In genomic region chr12:82224848-82225247, GRCm38 (mm10) we compare ENCODE assay signal across 16 mouse cellular contexts.
"Had no signal": no experiment of that assay in that cellular context is flagged by ENCODE, and none has a peak within 500 bp of the region (broad histone marks: within the 10 kb centered on the region; RNA-seq: fewer than 3 reads in every experiment).

No protein-coding gene starts in this region.

- H3K4me1 ChIP-seq: stomach, embryonic 15.5 days had no signal

- H3K27me3 ChIP-seq: limb, embryonic 13.5 days; liver, embryonic 15.5 days; stomach, embryonic 15.5 days had no signal

- H3K36me3 ChIP-seq: limb, embryonic 10.5 days; limb, embryonic 13.5 days; liver, embryonic 15.5 days; stomach, embryonic 15.5 days had no signal

- H3K27ac ChIP-seq: kidney, postnatal 0 days; layer of hippocampus, adult 2 months; limb, embryonic 10.5 days; limb, embryonic 13.5 days; stomach, embryonic 15.5 days had no signal

- ATAC-seq: intestine, postnatal 0 days had no signal

- H3K4me3 ChIP-seq: layer of hippocampus, adult 2 months; limb, embryonic 10.5 days; limb, embryonic 13.5 days; liver, embryonic 15.5 days; stomach, embryonic 15.5 days had no signal

- H3K9ac ChIP-seq: limb, embryonic 13.5 days; liver, embryonic 15.5 days; stomach, embryonic 15.5 days had no signal

- DNase-seq: kidney, adult 2 months; kidney, postnatal 25 days; layer of hippocampus, adult 9-11 months; lung, adult 2 months; lung, postnatal 14 days; lung, postnatal 4 days; midbrain, embryonic 14.5 days; thymus, postnatal 25 days had no signal

- H3K4me2 ChIP-seq: limb, embryonic 13.5 days; liver, embryonic 15.5 days; midbrain, embryonic 11.5 days; stomach, embryonic 15.5 days had no signal

- H3K9me3 ChIP-seq: limb, embryonic 10.5 days; limb, embryonic 13.5 days; liver, embryonic 15.5 days; stomach, embryonic 15.5 days had no signal
